Mouse (Mus musculus) neural tube, embryonic 10.5 days (tissue): ENCODE measurements at regions not wholly inside any gene's neighbourhood (a gene's known extent, or its start where the extent isn't known, plus 50 kb on each side); places are given as distances from the start of the nearest gene placed in this dataset.
"Not testable (repeated sequence)": the region's sequence is repeated elsewhere in the genome, so short reads cannot be mapped to it uniquely, and the experiment has no call there.

Source experiments
- DNase-seq: peaks from one replicate; pipeline ENCODE4 v3.0.0-alpha.2; 2017; ENCODE audit warnings: low spot score; ENCODE audit errors: extremely low spot score

GRCm38 (mm10) chr4:3497392-3497791, 312.2 kb upstream of the Vmn1r3 start:
- DNase-seq, result not testable (repeated sequence)

- not testable (repeated sequence) for DNase-seq
Observed at GRCm38 (mm10) chr4:3495987-3496386, 310.8 kb upstream of the Vmn1r3 start.

GRCm38 (mm10) chr4:3494123-3494681, 309.0 kb upstream of the Vmn1r3 start:
- DNase-seq, result not testable (repeated sequence)

- DNase-seq, result not testable (repeated sequence)
Observed at GRCm38 (mm10) chr4:3490901-3491300, 305.7 kb upstream of the Vmn1r3 start.

GRCm38 (mm10) chr4:3482092-3482491, 296.9 kb upstream of the Vmn1r3 start:
- no peak for DNase-seq

GRCm38 (mm10) chr4:3456773-3457172, 271.6 kb upstream of the Vmn1r3 start:
- no peak for DNase-seq

GRCm38 (mm10) chr4:3437380-3437779, 252.2 kb upstream of the Vmn1r3 start:
- not testable (repeated sequence) for DNase-seq

- no peak for DNase-seq
Observed at GRCm38 (mm10) chr4:3427968-3428367, 242.8 kb upstream of the Vmn1r3 start.

GRCm38 (mm10) chr4:3419920-3420499, 234.9 kb upstream of the Vmn1r3 start:
- DNase-seq, result peak; percentile 26

GRCm38 (mm10) chr4:3416670-3417069, 231.5 kb upstream of the Vmn1r3 start:
- no peak for DNase-seq

- DNase-seq, result not testable (repeated sequence)
Observed at GRCm38 (mm10) chr4:3414442-3415022, 229.4 kb upstream of the Vmn1r3 start.

- DNase-seq, result peak; percentile 13
Observed at GRCm38 (mm10) chr4:3413493-3414441, 228.6 kb upstream of the Vmn1r3 start.

GRCm38 (mm10) chr4:3412323-3412722, 227.2 kb upstream of the Vmn1r3 start:
- DNase-seq, result not testable (repeated sequence)

GRCm38 (mm10) chr4:3402856-3403255, 217.7 kb upstream of the Vmn1r3 start:
- DNase-seq, result not testable (repeated sequence)

- DNase-seq, result not testable (repeated sequence)
Observed at GRCm38 (mm10) chr4:3401766-3402165, 216.6 kb upstream of the Vmn1r3 start.

GRCm38 (mm10) chr4:3391579-3391978, 206.4 kb upstream of the Vmn1r3 start:
- not testable (repeated sequence) for DNase-seq

- not testable (repeated sequence) for DNase-seq
Observed at GRCm38 (mm10) chr4:3373027-3373763, 188.0 kb upstream of the Vmn1r3 start.

- not testable (repeated sequence) for DNase-seq
Observed at GRCm38 (mm10) chr4:3368021-3368420, 182.9 kb upstream of the Vmn1r3 start.

- not testable (repeated sequence) for DNase-seq
Observed at GRCm38 (mm10) chr4:3343443-3343842, 158.3 kb upstream of the Vmn1r3 start.

- DNase-seq, result not testable (repeated sequence)
Observed at GRCm38 (mm10) chr4:3342696-3343095, 157.5 kb upstream of the Vmn1r3 start.

- DNase-seq, result not testable (repeated sequence)
Observed at GRCm38 (mm10) chr4:3342165-3342564, 157.0 kb upstream of the Vmn1r3 start.
